In the genomic region with DNA sequence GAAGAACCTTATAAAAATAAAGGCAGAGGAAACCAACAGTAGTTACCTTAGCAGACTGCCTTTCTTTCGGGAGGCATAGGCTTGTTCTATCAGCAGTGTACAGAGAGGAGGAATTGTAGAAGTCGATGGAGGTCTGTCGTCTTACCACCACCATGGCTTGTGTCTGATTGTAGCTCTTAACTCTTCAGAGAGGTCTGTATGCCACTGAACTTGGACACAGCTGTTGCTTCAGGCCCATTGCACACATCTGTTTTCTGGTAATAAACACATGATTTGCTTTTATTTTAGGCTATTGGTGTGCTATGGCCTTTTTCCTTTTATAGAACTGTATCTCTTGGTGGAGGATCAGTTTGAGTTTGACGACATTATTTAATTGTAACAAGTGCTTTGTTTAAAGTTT, we compare ENCODE assay signal across 13 mouse cellular contexts.
"Had no signal": no experiment of that assay in that cellular context is flagged by ENCODE, and none has a peak within 500 bp of the region (broad histone marks: within the 10 kb centered on the region; RNA-seq: fewer than 3 reads in every experiment).

No protein-coding gene starts in this region.

- H3K9me3 ChIP-seq: kidney, embryonic 15.5 days; liver, embryonic 13.5 days; megakaryocyte, embryonic 14.5 days; midbrain, embryonic 10.5 days; midbrain, embryonic 13.5 days had no signal

- H3K27me3 ChIP-seq: kidney, embryonic 15.5 days; liver, embryonic 13.5 days; megakaryocyte, embryonic 14.5 days; midbrain, embryonic 13.5 days had no signal

- H3K9ac ChIP-seq: kidney, embryonic 15.5 days; liver, embryonic 13.5 days; lung, embryonic 14.5 days; midbrain, embryonic 13.5 days had no signal

- H3K4me1 ChIP-seq: liver, embryonic 13.5 days; megakaryocyte, embryonic 14.5 days; midbrain, embryonic 13.5 days had no signal

- ATAC-seq: midbrain, embryonic 13.5 days; midbrain, embryonic 16.5 days had no signal

- H3K36me3 ChIP-seq: kidney, embryonic 15.5 days; liver, embryonic 13.5 days; midbrain, embryonic 10.5 days; midbrain, embryonic 13.5 days had no signal

- DNase-seq: kidney, postnatal 10 days; kidney, postnatal 36 days; layer of hippocampus, postnatal 36 days; liver, embryonic 13.5 days; lung, embryonic 14.5 days; lung, postnatal 10 days; thymus, postnatal 25 days had no signal

- H3K4me2 ChIP-seq: kidney, embryonic 15.5 days; liver, embryonic 13.5 days; lung, embryonic 14.5 days; midbrain, embryonic 13.5 days had no signal

- H3K4me3 ChIP-seq: kidney, embryonic 15.5 days; left cerebral cortex, adult 2 months; liver, embryonic 13.5 days; megakaryocyte, embryonic 14.5 days; midbrain, embryonic 10.5 days; midbrain, embryonic 13.5 days had no signal

- H3K27ac ChIP-seq: kidney, embryonic 15.5 days; left cerebral cortex, adult 2 months; liver, embryonic 13.5 days; midbrain, embryonic 10.5 days; midbrain, embryonic 13.5 days had no signal
